Mouse (Mus musculus) brain, adult 2 months (tissue): ENCODE measurements around the gene Ifnb1.
A peak's percentile ranks its signal among the peaks of the same experiment; 100 is the strongest.
"Not testable (repeated sequence)": the region's sequence is repeated elsewhere in the genome, so short reads cannot be mapped to it uniquely, and the experiment has no call there.

Source experiments
- DNase-seq: peaks from one replicate; pipeline ENCODE4 v3.0.0; 2011; ENCODE audit warnings: low read depth, low spot score

Ifnb1 gene

GRCm38 (mm10) chr4:88522674-88523073 lies at the start of gene Ifnb1:
Ifnb1 (minus strand) TSS chr4:88522774.
- DNase-seq: no peak

GRCm38 (mm10) chr4:88571698-88572097 lies 49.1 kb upstream of the Ifnb1 start, which contains the start of gene Ifna14:
Ifna14 (minus strand) TSS chr4:88571798.
- no peak for DNase-seq

- peak; percentile 93 for DNase-seq
These were observed 39.2 kb upstream of the Ifnb1 start for GRCm38 (mm10) chr4:88561791-88562190.

GRCm38 (mm10) chr4:88558145-88558544 lies 35.6 kb upstream of the Ifnb1 start, which contains the start of gene Ifna15:
Ifna15 (minus strand) TSS chr4:88558245.
- not testable (repeated sequence) for DNase-seq

GRCm38 (mm10) chr4:88550161-88550945 lies 27.8 kb upstream of the Ifnb1 start:
- DNase-seq: peak; percentile 89

GRCm38 (mm10) chr4:88547986-88548385 lies 25.4 kb upstream of the Ifnb1 start:
- peak; percentile 72 for DNase-seq

- DNase-seq: peak; percentile 80
These were observed 21.2 kb upstream of the Ifnb1 start for GRCm38 (mm10) chr4:88543649-88544234.

GRCm38 (mm10) chr4:88537328-88537727 lies 14.8 kb upstream of the Ifnb1 start:
- peak; percentile 40 for DNase-seq

GRCm38 (mm10) chr4:88536640-88537039 lies 14.1 kb upstream of the Ifnb1 start:
- DNase-seq: no peak

GRCm38 (mm10) chr4:88535742-88536141 lies 13.2 kb upstream of the Ifnb1 start:
- DNase-seq: no peak

- DNase-seq: no peak
These were observed 12.3 kb upstream of the Ifnb1 start for GRCm38 (mm10) chr4:88534903-88535302.

GRCm38 (mm10) chr4:88533499-88533898 lies 10.9 kb upstream of the Ifnb1 start:
- DNase-seq: no peak

GRCm38 (mm10) chr4:88530892-88531291 lies 8.3 kb upstream of the Ifnb1 start:
- no peak for DNase-seq

- DNase-seq: no peak
These were observed 7.7 kb upstream of the Ifnb1 start for GRCm38 (mm10) chr4:88530271-88530670.

- no peak for DNase-seq
These were observed 3.9 kb upstream of the Ifnb1 start for GRCm38 (mm10) chr4:88526379-88527049.

- DNase-seq: no peak
These were observed 2.8 kb upstream of the Ifnb1 start for GRCm38 (mm10) chr4:88525393-88525792.

- no peak for DNase-seq
These were observed 667 bp upstream of the Ifnb1 start for GRCm38 (mm10) chr4:88523241-88523640.

GRCm38 (mm10) chr4:88517957-88518356 lies 4.6 kb downstream of the Ifnb1 start:
- no peak for DNase-seq

- DNase-seq: peak; percentile 64
These were observed 6.8 kb downstream of the Ifnb1 start for GRCm38 (mm10) chr4:88515711-88516211.

GRCm38 (mm10) chr4:88515250-88515649 lies 7.3 kb downstream of the Ifnb1 start:
- DNase-seq: no peak

GRCm38 (mm10) chr4:88514403-88514802 lies 8.2 kb downstream of the Ifnb1 start:
- peak; percentile 49 for DNase-seq

GRCm38 (mm10) chr4:88513743-88514142 lies 8.8 kb downstream of the Ifnb1 start:
- DNase-seq: no peak
